Mouse (Mus musculus) regulatory T cell (primary cell): ENCODE results near the gene Abcg5.

ENCODE experiments used
- in situ Hi-C: fragments of 300-600 bp; cut with MboI, MseI; formaldehyde crosslinking; loops from one replicate; pipeline ENCODE4 v1.15.1; 2025; ENCODE audit warnings: high pct_unique_total_duplicates

The Abcg5 gene

DNA sequence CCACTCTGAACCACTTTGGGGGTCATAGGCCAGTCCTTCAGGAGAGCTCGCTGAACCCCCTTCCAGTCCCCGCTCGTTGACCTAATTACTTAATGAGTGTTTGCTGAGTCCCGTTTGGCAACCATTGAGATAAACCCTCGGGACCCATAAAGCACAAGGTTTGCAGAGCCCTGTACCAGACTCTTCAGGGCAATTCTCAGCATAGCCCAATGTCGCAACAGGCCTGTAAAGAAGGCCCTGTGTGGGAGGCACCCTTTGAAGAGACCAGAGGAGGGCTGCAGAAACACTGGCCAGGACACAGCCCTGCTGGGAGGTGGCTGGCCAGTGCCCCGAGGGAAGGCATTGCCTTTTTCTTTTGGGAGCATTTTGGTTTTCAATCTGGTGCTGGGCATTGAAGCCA is 70.8 kb downstream of the Abcg5 start:
- in situ Hi-C loops, result no loop called here

DNA sequence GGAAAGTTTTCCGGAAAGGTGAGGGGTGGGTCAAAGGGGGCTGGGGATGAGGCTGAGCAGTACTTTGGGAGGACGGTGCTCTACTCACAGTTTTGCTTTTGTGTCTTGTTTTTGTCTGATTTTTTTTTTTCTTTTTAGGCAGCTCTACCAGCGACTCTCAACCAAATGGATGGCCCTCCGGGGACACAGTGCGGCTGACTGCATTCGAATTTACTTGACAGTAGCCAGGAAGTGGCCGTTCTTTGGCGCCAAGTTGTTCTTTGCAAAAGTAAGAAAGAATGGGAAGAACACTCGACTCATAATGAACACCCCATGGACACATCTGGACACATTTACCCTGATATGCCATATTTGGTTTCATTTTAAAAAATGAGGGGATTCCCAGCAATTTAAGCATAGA is 71.3 kb downstream of the Abcg5 start:
- in situ Hi-C loops, result no loop called here

DNA sequence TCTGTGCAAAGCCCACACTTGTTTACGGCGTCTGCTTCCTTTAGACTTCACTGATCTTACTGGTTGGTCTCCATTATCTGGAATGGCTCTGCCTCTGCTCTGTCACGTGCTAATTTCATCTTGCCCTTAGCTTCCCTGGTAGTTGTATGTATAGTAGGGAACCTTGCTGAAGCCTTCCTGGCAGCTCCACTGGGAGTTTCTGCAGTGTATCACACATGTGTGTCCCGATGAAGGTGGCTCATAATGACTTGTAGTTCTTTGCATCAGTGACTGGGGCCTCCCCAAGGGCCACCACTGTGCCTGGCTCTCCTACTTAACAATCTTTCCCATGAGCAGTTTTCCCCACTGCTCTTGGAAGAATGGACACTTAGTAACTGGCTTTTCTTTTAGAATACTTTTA is 74.2 kb downstream of the Abcg5 start:
- in situ Hi-C loops, result no loop called here
